Mouse (Mus musculus): ENCODE measurements around the gene Fgfr2.
A peak's percentile ranks its signal among the peaks of the same experiment; 100 is the strongest.

- no peak for TF ChIP-seq POLR2A (IDR thresholded peaks at IDR 0.05; ENCODE audit: borderline replicate concordance, extremely low read depth, insufficient read depth, insufficient read length, poor library complexity, severe bottlenecking)
- peak; percentile 47; the same call in 1 of the 2 replicates for TF ChIP-seq CTCF (IDR thresholded peaks at IDR 0.05; ENCODE audit: borderline replicate concordance, extremely low read depth, insufficient read depth, insufficient read length)
These were observed 2429.4 kb downstream of the Fgfr2 start for GRCm38 (mm10) chr7:130693800-130694193.

Measured in brain, embryonic 14.5 days (tissue).